8 mouse cellular contexts compared by ENCODE assay signal in genomic region chr4:126753268-126754230, GRCm38 (mm10). TPM values are rescaled to one million over a fixed set of nuclear protein-coding genes. Genes with fewer than 3 reads are reported as not detected.
DNase-seq lines count a peak whose midpoint lies in the region; ATAC-seq and TF ChIP-seq lines count a peak whose summit lies in the region.

TSS of gene Ncdn (minus strand) at chr4:126753438.
TSS of gene AU040320 (plus strand) at chr4:126753544.

- peak within 1 kb of the TSS; percentile 96 for H3K4me2 ChIP-seq in heart, embryonic 12.5 days
- peak within 1 kb of the TSS; percentile 95 for H3K4me2 ChIP-seq in liver, embryonic 12.5 days
- H3K4me2 ChIP-seq in stomach, embryonic 15.5 days, result peak within 1 kb of the TSS; percentile 98

- H3K79me3 ChIP-seq in C2C12 (ENCODE audit: low read depth), result peaks cover 19% of the 10 kb centered on the region

- under 1% methylated on average over 70 of the region's 71 CpGs for WGBS in heart, embryonic 12.5 days
- under 1% methylated on average over 70 of the region's 71 CpGs for WGBS in liver, embryonic 12.5 days (ENCODE audit: insufficient replicate concordance)
- WGBS in stomach, embryonic 15.5 days, result under 1% methylated on average over 69 of the region's 71 CpGs

- TF ChIP-seq CTCF in C2C12 (IDR thresholded peaks at IDR 0.05; ENCODE audit: control insufficient read depth, insufficient read depth, insufficient read length), result no peak
- TF ChIP-seq CTCF in brain, embryonic 14.5 days (IDR thresholded peaks at IDR 0.05; ENCODE audit: borderline replicate concordance, extremely low read depth, insufficient read depth, insufficient read length), result no peak

- peak; percentile 90; the same call in 1 of the 2 replicates for TF ChIP-seq POLR2A in brain, embryonic 14.5 days (IDR thresholded peaks at IDR 0.05; ENCODE audit: borderline replicate concordance, extremely low read depth, insufficient read depth, insufficient read length, poor library complexity, severe bottlenecking)

- peak within 1 kb of the TSS; percentile 83 for H3K9ac ChIP-seq in heart, embryonic 12.5 days
- peak within 1 kb of the TSS; percentile 86 for H3K9ac ChIP-seq in liver, embryonic 12.5 days
- peak within 1 kb of the TSS; percentile 86 for H3K9ac ChIP-seq in stomach, embryonic 15.5 days

- H3K9me3 ChIP-seq in erythroblast, embryonic 14.5 days (ENCODE audit: control insufficient read depth, low read length), result no peaks in the 10 kb centered on the region
- no peaks in the 10 kb centered on the region for H3K9me3 ChIP-seq in heart, embryonic 12.5 days (replicated peaks)
- H3K9me3 ChIP-seq in liver, embryonic 12.5 days (replicated peaks), result no peaks in the 10 kb centered on the region
- H3K9me3 ChIP-seq in stomach, embryonic 15.5 days, result no peaks in the 10 kb centered on the region

- DNase-seq in brain, embryonic 14.5 days (ENCODE audit: low read depth), result peak; percentile 99
- peak; percentile 98 for DNase-seq in kidney, postnatal 10 days
- DNase-seq in natural killer cell, adult 2 months (ENCODE audit: low spot score in 2 of 2), result peak; percentile 96 to 97

- H3ac ChIP-seq in C2C12 (ENCODE audit: control insufficient read depth, insufficient read length, low read depth), result peak within 1 kb of the TSS; percentile 95

- H3K79me2 ChIP-seq in C2C12 (ENCODE audit: control insufficient read depth, insufficient read depth), result peaks cover 69% of the 10 kb centered on the region

- peaks cover 24% of the 10 kb centered on the region for H3K36me3 ChIP-seq in C2C12 (ENCODE audit: control insufficient read depth, insufficient read depth)
- peaks cover 26% of the 10 kb centered on the region for H3K36me3 ChIP-seq in erythroblast, embryonic 14.5 days (ENCODE audit: control insufficient read depth)
- peaks cover 31% of the 10 kb centered on the region for H3K36me3 ChIP-seq in heart, embryonic 12.5 days
- H3K36me3 ChIP-seq in liver, embryonic 12.5 days, result peaks cover 37% of the 10 kb centered on the region
- H3K36me3 ChIP-seq in stomach, embryonic 15.5 days, result peaks cover 5% of the 10 kb centered on the region

- H3K4me1 ChIP-seq in erythroblast, embryonic 14.5 days (ENCODE audit: control insufficient read depth), result peaks cover 35% of the 10 kb centered on the region
- H3K4me1 ChIP-seq in heart, embryonic 12.5 days (replicated peaks), result peaks cover 34% of the 10 kb centered on the region
- H3K4me1 ChIP-seq in liver, embryonic 12.5 days, result peaks cover 27% of the 10 kb centered on the region
- peaks cover 33% of the 10 kb centered on the region for H3K4me1 ChIP-seq in stomach, embryonic 15.5 days

- no peaks in the 10 kb centered on the region for H3K27me3 ChIP-seq in C2C12 (ENCODE audit: control insufficient read depth, insufficient read depth, insufficient read length)
- H3K27me3 ChIP-seq in erythroblast, embryonic 14.5 days (ENCODE audit: control insufficient read depth), result no peaks in the 10 kb centered on the region
- no peaks in the 10 kb centered on the region for H3K27me3 ChIP-seq in heart, embryonic 12.5 days (replicated peaks)
- no peaks in the 10 kb centered on the region for H3K27me3 ChIP-seq in liver, embryonic 12.5 days (replicated peaks)
- H3K27me3 ChIP-seq in stomach, embryonic 15.5 days (replicated peaks), result no peaks in the 10 kb centered on the region

- peak within 1 kb of the TSS; percentile 89 for H3K27ac ChIP-seq in heart, embryonic 12.5 days (ENCODE audit: poor library complexity, severe bottlenecking)
- H3K27ac ChIP-seq in liver, embryonic 12.5 days, result peak within 1 kb of the TSS; percentile 86
- peak within 1 kb of the TSS; percentile 98 for H3K27ac ChIP-seq in stomach, embryonic 15.5 days

- peak within 1 kb of the TSS; percentile 85 for H3K4me3 ChIP-seq in C2C12 (ENCODE audit: insufficient read depth, poor library complexity, severe bottlenecking)
- peak within 1 kb of the TSS; percentile 98 for H3K4me3 ChIP-seq in erythroblast, embryonic 14.5 days (replicated peaks)
- peak within 1 kb of the TSS; percentile 86 for H3K4me3 ChIP-seq in heart, embryonic 12.5 days
- peak within 1 kb of the TSS; percentile 77 for H3K4me3 ChIP-seq in liver, embryonic 12.5 days
- H3K4me3 ChIP-seq in stomach, embryonic 15.5 days (replicated peaks), result peak within 1 kb of the TSS; percentile 79

- peak; percentile 100 for ATAC-seq in heart, embryonic 12.5 days (ENCODE audit: insufficient number of reproducible peaks, low FRiP score)
- ATAC-seq in liver, embryonic 12.5 days, result peak; percentile 99
- ATAC-seq in stomach, embryonic 15.5 days (ENCODE audit: insufficient read depth, low FRiP score, low read depth), result peak; percentile 98

TF ChIP-seq in C2C12, 6 proteins besides CTCF, POLR2A, EP300 and RAD21:
- TF ChIP-seq USF1 (IDR thresholded peaks at IDR 0.05; ENCODE audit: low read depth) (no peak), MYOD1 (IDR thresholded peaks at IDR 0.05; ENCODE audit: control insufficient read depth, insufficient read length, low read depth) (no peak), FOSL1 (IDR thresholded peaks at IDR 0.05; ENCODE audit: insufficient read depth, low read length, poor library complexity, severe bottlenecking) (no peak), MYOG (IDR thresholded peaks at IDR 0.05; ENCODE audit: control insufficient read depth, extremely low read depth, insufficient read length) (no peak), CEBPB (IDR thresholded peaks at IDR 0.05; ENCODE audit: low read depth) (no peak), MAX (IDR thresholded peaks at IDR 0.05) (no peak)

RNA-seq across cellular contexts. Expression of gene Ncdn, which starts in this region (rescaled TPM):
- 42.4 TPM for polyA plus RNA-seq in C2C12 (2012; fragmentation: generic; extraction: Trizol)
- 102 and 107 TPM in 2 replicates for polyA plus RNA-seq in brain, embryonic 14.5 days (2012; rRNA removed)
- polyA plus RNA-seq in erythroblast, embryonic 14.5 days (2012), result 1.4 and 1.5 TPM in 2 replicates
- 31.3 and 32.4 TPM in 2 replicates for polyA plus RNA-seq in heart, embryonic 12.5 days (2016; fragmentation: Nextera tagmentation; extraction: Ambion mirVana)
- 14.7 and 15.2 TPM in 2 replicates for polyA plus RNA-seq in liver, embryonic 12.5 days (2016; fragmentation: Nextera tagmentation; extraction: Ambion mirVana)
- polyA plus RNA-seq in stomach, embryonic 15.5 days (2015; fragmentation: Nextera tagmentation; extraction: Ambion mirVana), result 24.7 and 26.9 TPM in 2 replicates

RNA-seq across cellular contexts. Expression of gene AU040320, which starts in this region (rescaled TPM):
- polyA plus RNA-seq in C2C12 (2012; fragmentation: generic; extraction: Trizol), result 20.2 TPM
- polyA plus RNA-seq in brain, embryonic 14.5 days (2012; rRNA removed), result 36.0 and 52.4 TPM in 2 replicates
- polyA plus RNA-seq in erythroblast, embryonic 14.5 days (2012), result 0.43 and 1.5 TPM in 2 replicates
- polyA plus RNA-seq in heart, embryonic 12.5 days (2016; fragmentation: Nextera tagmentation; extraction: Ambion mirVana), result 28.1 and 29.8 TPM in 2 replicates
- 10.3 and 10.8 TPM in 2 replicates for polyA plus RNA-seq in liver, embryonic 12.5 days (2016; fragmentation: Nextera tagmentation; extraction: Ambion mirVana)
- polyA plus RNA-seq in stomach, embryonic 15.5 days (2015; fragmentation: Nextera tagmentation; extraction: Ambion mirVana), result 20.2 and 29.9 TPM in 2 replicates

Comparison
In these comparisons a context has a peak if more than half of its experiments do, and no peak if none do; other contexts are left out.
1. Peak in every context shown above with its lines: DNase-seq, ATAC-seq, H3K4me3 ChIP-seq and H3K27ac ChIP-seq.